Mouse (Mus musculus): ENCODE results near the gene Sec11a.

GRCm38 (mm10) chr7:80911053-80911452 is 36.5 kb downstream of the Sec11a start:
- TF ChIP-seq GATA1 (IDR thresholded peaks at IDR 0.05; ENCODE audit: low read length), result no peak
- TF ChIP-seq TAL1 (IDR thresholded peaks at IDR 0.05; ENCODE audit: low read length), result no peak

Measured in erythroblast, embryonic 14.5 days (primary cell).